8 mouse cellular contexts compared by ENCODE assay signal in the genomic region with DNA sequence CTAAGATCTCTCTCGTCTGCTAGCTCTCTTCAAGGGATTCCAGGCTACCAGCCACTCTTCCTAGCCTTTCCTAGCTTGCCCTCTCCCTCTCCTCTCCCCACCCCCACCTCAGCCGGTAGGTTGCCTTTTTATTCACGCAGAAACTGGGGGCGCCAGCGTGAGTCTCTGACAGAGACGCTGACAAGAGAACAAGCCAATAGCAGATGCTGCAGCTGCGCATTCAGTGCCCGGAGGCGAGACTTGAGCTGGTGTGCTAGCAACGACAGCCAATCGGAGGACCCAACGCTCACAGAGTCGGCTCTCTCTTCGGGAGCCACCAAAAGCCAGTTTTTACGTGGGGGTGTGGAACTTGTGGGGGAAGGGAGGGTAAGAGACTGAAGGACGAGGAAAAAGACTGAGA. TPM values are rescaled to one million over a fixed set of nuclear protein-coding genes. Genes with fewer than 3 reads are reported as not detected.
DNase-seq lines count a peak whose midpoint lies in the region; ATAC-seq and TF ChIP-seq lines count a peak whose summit lies in the region.

No protein-coding gene starts in this region.

- peak overlapping the region; percentile 54 for H3K27ac ChIP-seq in ES-Bruce4 (ENCODE audit: insufficient read depth, low read length)
- H3K27ac ChIP-seq in forebrain, embryonic 16.5 days (ENCODE audit: low read length), result peak overlapping the region; percentile 86
- H3K27ac ChIP-seq in lung, embryonic 15.5 days, result peak overlapping the region; percentile 77

- no peak for TF ChIP-seq POLR2A in ES-Bruce4 (IDR thresholded peaks at IDR 0.05; ENCODE audit: insufficient read depth, low read length)

- H3K9ac ChIP-seq in ES-Bruce4 (ENCODE audit: low read depth, poor library complexity, severe bottlenecking), result peak overlapping the region; percentile 92
- peak overlapping the region; percentile 68 for H3K9ac ChIP-seq in forebrain, embryonic 16.5 days (replicated peaks; ENCODE audit: low read depth, low read length)
- peak overlapping the region; percentile 47 for H3K9ac ChIP-seq in lung, embryonic 15.5 days

- peak overlapping the region; percentile 87 for H3K4me3 ChIP-seq in ES-Bruce4 (ENCODE audit: low read depth, low read length)
- peak overlapping the region; percentile 48 for H3K4me3 ChIP-seq in forebrain, embryonic 16.5 days (replicated peaks; ENCODE audit: low read length)
- H3K4me3 ChIP-seq in lung, embryonic 15.5 days, result peak overlapping the region; percentile 51

- TF ChIP-seq EP300 in ES-Bruce4 (IDR thresholded peaks at IDR 0.05; ENCODE audit: insufficient read depth, low read depth, low read length), result no peak

- H3K4me1 ChIP-seq in ES-Bruce4 (ENCODE audit: control insufficient read depth, insufficient read depth, low read length), result no peaks in the 10 kb centered on the region
- peaks cover 7% of the 10 kb centered on the region for H3K4me1 ChIP-seq in forebrain, embryonic 16.5 days (replicated peaks; ENCODE audit: control insufficient read depth, insufficient read depth, low read length)
- no peaks in the 10 kb centered on the region for H3K4me1 ChIP-seq in lung, embryonic 15.5 days

- H3K4me2 ChIP-seq in forebrain, embryonic 16.5 days (ENCODE audit: low read length), result peak overlapping the region; percentile 66
- peak overlapping the region; percentile 62 for H3K4me2 ChIP-seq in lung, embryonic 15.5 days

- peak; percentile 83 for DNase-seq in heart, postnatal 4 days
- DNase-seq in layer of hippocampus, adult 8-10 months (ENCODE audit: low spot score in 2 of 2), result peak; percentile 87 to 94
- DNase-seq in ovary, adult 18-20 months (ENCODE audit: low spot score), result peak; percentile 86
- DNase-seq in thymus, postnatal 0 days (ENCODE audit: low spot score), result peak; percentile 88

- H3K9me3 ChIP-seq in ES-Bruce4 (replicated peaks; ENCODE audit: control insufficient read depth, insufficient read depth, low read length, poor library complexity, severe bottlenecking), result no peaks in the 10 kb centered on the region
- no peaks in the 10 kb centered on the region for H3K9me3 ChIP-seq in forebrain, embryonic 16.5 days (ENCODE audit: control insufficient read depth, low read length)
- H3K9me3 ChIP-seq in lung, embryonic 15.5 days, result no peaks in the 10 kb centered on the region

- TF ChIP-seq CTCF in ES-Bruce4 (IDR thresholded peaks at IDR 0.05; ENCODE audit: low read depth, low read length), result no peak

- 18% methylated on average over 16 of the region's 16 CpGs for WGBS in forebrain, embryonic 16.5 days
- WGBS in lung, embryonic 15.5 days, result 9% methylated on average over 16 of the region's 16 CpGs

- ATAC-seq in cerebellum, adult (ENCODE audit: insufficient number of reproducible peaks, low FRiP score, low TSS enrichment), result peak; percentile 100
- peak; percentile 100 for ATAC-seq in forebrain, embryonic 16.5 days
- peak; percentile 99 for ATAC-seq in lung, embryonic 15.5 days (ENCODE audit: borderline replicate concordance, extremely low read depth, low FRiP score, low TSS enrichment)

- H3K36me3 ChIP-seq in ES-Bruce4 (ENCODE audit: control insufficient read depth, insufficient read depth, low read length, poor library complexity, severe bottlenecking), result no peaks in the 10 kb centered on the region
- no peaks in the 10 kb centered on the region for H3K36me3 ChIP-seq in forebrain, embryonic 16.5 days (ENCODE audit: control insufficient read depth, insufficient read depth)
- H3K36me3 ChIP-seq in lung, embryonic 15.5 days, result no peaks in the 10 kb centered on the region

- H3K27me3 ChIP-seq in ES-Bruce4 (ENCODE audit: control insufficient read depth, insufficient read depth, low read length, poor library complexity, severe bottlenecking), result no peaks in the 10 kb centered on the region
- no peaks in the 10 kb centered on the region for H3K27me3 ChIP-seq in forebrain, embryonic 16.5 days (replicated peaks; ENCODE audit: control insufficient read depth, insufficient read depth, low read length)
- H3K27me3 ChIP-seq in lung, embryonic 15.5 days, result peaks cover 4% of the 10 kb centered on the region; the same call in 1 of the 2 replicates

RNA-seq across cellular contexts. Expression of gene Arhgef9, which starts 30.3 kb away (rescaled TPM):
- polyA plus RNA-seq in ES-Bruce4 (2011; ENCODE audit: insufficient read depth, insufficient read length, low read depth, missing spikeins), result 4.3 and 6.0 TPM in 2 replicates
- 43.8 and 45.5 TPM in 2 replicates for polyA plus RNA-seq in forebrain, embryonic 16.5 days (2015; fragmentation: Nextera tagmentation; extraction: Ambion mirVana)
- 10 to 100 TPM; 17.8 to 18.9 TPM for total RNA-seq in heart, postnatal 4 days (2021)
- 100 to 1,000 TPM; 260 to 274 (median 269) TPM for total RNA-seq in layer of hippocampus, adult 8-10 months (2022)
- polyA plus RNA-seq in lung, embryonic 15.5 days (2015; fragmentation: Nextera tagmentation; extraction: Ambion mirVana), result 10.1 and 10.2 TPM in 2 replicates
- 2.2 and 2.3 TPM in 2 replicates for polyA plus RNA-seq in thymus, postnatal 0 days (2015; fragmentation: Nextera tagmentation; extraction: Ambion mirVana)

Comparison
In these comparisons a context has a peak if more than half of its experiments do, and no peak if none do; other contexts are left out.
1. Peak in every context shown above with its lines: DNase-seq, ATAC-seq, H3K4me3 ChIP-seq and H3K27ac ChIP-seq.